Comparison of ENCODE assay signal across 9 mouse cellular contexts in genomic region chr6:83068221-83068620, GRCm38 (mm10). TPM values are rescaled to one million over a fixed set of nuclear protein-coding genes. Genes with fewer than 3 reads are reported as not detected.
DNase-seq lines count a peak whose midpoint lies in the region; ATAC-seq and TF ChIP-seq lines count a peak whose summit lies in the region.
"Had no signal": no experiment of that assay in that cellular context is flagged by ENCODE, and none has a peak within 500 bp of the region (broad histone marks: within the 10 kb centered on the region; RNA-seq: fewer than 3 reads in every experiment).

No protein-coding gene starts in this region.

- H3K9me3 ChIP-seq in liver, embryonic 11.5 days (ENCODE audit: control insufficient read depth, low read length) = no peaks in the 10 kb centered on the region
- H3K9me3 ChIP-seq in embryonic facial prominence, embryonic 13.5 days = no peaks in the 10 kb centered on the region
- no peaks in the 10 kb centered on the region for H3K9me3 ChIP-seq in liver, embryonic 16.5 days (replicated peaks; ENCODE audit: control insufficient read depth, low read length)

- peaks cover 19% of the 10 kb centered on the region for H3K4me1 ChIP-seq in liver, embryonic 11.5 days (replicated peaks; ENCODE audit: control insufficient read depth, insufficient read depth, low read length)
- H3K4me1 ChIP-seq in embryonic facial prominence, embryonic 13.5 days = peaks cover 35% of the 10 kb centered on the region
- peaks cover 19% of the 10 kb centered on the region for H3K4me1 ChIP-seq in liver, embryonic 16.5 days (ENCODE audit: control insufficient read depth, low read depth, low read length)

- H3K9ac ChIP-seq in liver, embryonic 11.5 days (ENCODE audit: low read depth, low read length) = no peak overlapping the region
- no peak overlapping the region for H3K9ac ChIP-seq in embryonic facial prominence, embryonic 13.5 days
- H3K9ac ChIP-seq in liver, embryonic 16.5 days (ENCODE audit: low read depth, low read length) = no peak overlapping the region

- H3K27me3 ChIP-seq in liver, embryonic 11.5 days (replicated peaks; ENCODE audit: control insufficient read depth, insufficient read depth, low read length) = peaks cover 100% of the 10 kb centered on the region
- peaks cover 100% of the 10 kb centered on the region for H3K27me3 ChIP-seq in embryonic facial prominence, embryonic 13.5 days
- peaks cover 100% of the 10 kb centered on the region for H3K27me3 ChIP-seq in liver, embryonic 16.5 days (ENCODE audit: control insufficient read depth, insufficient read depth, low read depth, low read length)

- H3K4me2 ChIP-seq in liver, embryonic 11.5 days = peak overlapping the region; percentile 53
- no peak overlapping the region for H3K4me2 ChIP-seq in embryonic facial prominence, embryonic 13.5 days
- peak overlapping the region; percentile 55; the same call in 1 of the 2 replicates for H3K4me2 ChIP-seq in liver, embryonic 16.5 days (ENCODE audit: low read depth, low read length)

- TF ChIP-seq CTCF in gastrocnemius, adult 2 months (IDR thresholded peaks at IDR 0.05) = no peak

- H3K36me3 ChIP-seq in liver, embryonic 11.5 days (ENCODE audit: control insufficient read depth, insufficient read depth, low read length) = no peaks in the 10 kb centered on the region
- no peaks in the 10 kb centered on the region for H3K36me3 ChIP-seq in embryonic facial prominence, embryonic 13.5 days
- H3K36me3 ChIP-seq in liver, embryonic 16.5 days (ENCODE audit: control insufficient read depth, insufficient read depth) = no peaks in the 10 kb centered on the region

- 8% methylated on average over 8 of the region's 8 CpGs for WGBS in liver, embryonic 11.5 days
- WGBS in embryonic facial prominence, embryonic 13.5 days = 4% methylated on average over 8 of the region's 8 CpGs
- WGBS in liver, embryonic 16.5 days (ENCODE audit: insufficient replicate concordance) = 9% methylated on average over 8 of the region's 8 CpGs

- peak overlapping the region; percentile 58; the same call in 1 of the 2 replicates for H3K4me3 ChIP-seq in gastrocnemius, adult 2 months
- H3K4me3 ChIP-seq in liver, embryonic 11.5 days (ENCODE audit: low read depth, low read length) = peak overlapping the region; percentile 36; the same call in 1 of the 2 replicates
- peak overlapping the region; percentile 33; the same call in 1 of the 2 replicates for H3K4me3 ChIP-seq in embryonic facial prominence, embryonic 13.5 days
- H3K4me3 ChIP-seq in liver, embryonic 16.5 days (ENCODE audit: low read depth, low read length) = no peak overlapping the region

- intact Hi-C loops in gastrocnemius, adult 2 months (cut with DNase I) = no loop called here
- intact Hi-C loops in left cerebral cortex, postnatal 10 days (cut with DNase I) = no loop called here

- no peak overlapping the region for H3K27ac ChIP-seq in gastrocnemius, adult 2 months
- H3K27ac ChIP-seq in liver, embryonic 11.5 days (ENCODE audit: low read depth, low read length) = no peak overlapping the region
- no peak overlapping the region for H3K27ac ChIP-seq in embryonic facial prominence, embryonic 13.5 days
- no peak overlapping the region for H3K27ac ChIP-seq in liver, embryonic 16.5 days (ENCODE audit: low read length)

- no peak for ATAC-seq in liver, embryonic 11.5 days (replicated peaks; ENCODE audit: low FRiP score)
- no peak for ATAC-seq in embryonic facial prominence, embryonic 13.5 days (ENCODE audit: insufficient number of reproducible peaks, insufficient read depth, low FRiP score, low TSS enrichment, low read depth)
- ATAC-seq in liver, embryonic 16.5 days (ENCODE audit: low read depth) = no peak

- no peak for DNase-seq in gastrocnemius, adult 2 months
- DNase-seq in gastrocnemius, postnatal 25 days = no peak
- no peak for DNase-seq in liver, embryonic 11.5 days (ENCODE audit: low spot score)
- DNase-seq in liver = no peak
- no peak for DNase-seq in left cerebral cortex, postnatal 10 days (ENCODE audit: extremely low spot score in 1 of 2, low spot score in 2 of 2)
- no peak for DNase-seq in ovary, postnatal 36 days (ENCODE audit: low spot score)
- DNase-seq: lung, postnatal 10 days had no signal

RNA-seq across cellular contexts. Expression of gene Tlx2, which starts 1.9 kb away (rescaled TPM):
- not detected for total RNA-seq in gastrocnemius, adult 2 months (2021)
- not detected for total RNA-seq in gastrocnemius, postnatal 25 days (2021)
- 0.30 and 0.95 TPM in 2 replicates for polyA plus RNA-seq in liver, embryonic 11.5 days (2014; fragmentation: Nextera tagmentation; extraction: Ambion mirVana)
- polyA plus RNA-seq in embryonic facial prominence, embryonic 13.5 days (2015; fragmentation: Nextera tagmentation; extraction: Ambion mirVana) = 0.31 and 0.67 TPM in 2 replicates
- not detected in 2 replicates for polyA plus RNA-seq in liver, embryonic 16.5 days (2015; fragmentation: Nextera tagmentation; extraction: Ambion mirVana)
- not detected for total RNA-seq in left cerebral cortex, postnatal 10 days (2021)

RNA-seq across cellular contexts. Expression of gene Pcgf1, which starts 9.4 kb away (rescaled TPM):
- 1 to 10 TPM; 8.2 to 8.7 TPM for total RNA-seq in gastrocnemius, adult 2 months (2021)
- 1 to 10 TPM; 6.7 to 7.1 TPM for total RNA-seq in gastrocnemius, postnatal 25 days (2021)
- polyA plus RNA-seq in liver, embryonic 11.5 days (2014; fragmentation: Nextera tagmentation; extraction: Ambion mirVana) = 25.0 and 27.8 TPM in 2 replicates
- polyA plus RNA-seq in embryonic facial prominence, embryonic 13.5 days (2015; fragmentation: Nextera tagmentation; extraction: Ambion mirVana) = 44.3 and 47.5 TPM in 2 replicates
- 15.6 and 17.1 TPM in 2 replicates for polyA plus RNA-seq in liver, embryonic 16.5 days (2015; fragmentation: Nextera tagmentation; extraction: Ambion mirVana)
- 10 to 100 TPM; 19.1 to 19.6 TPM for total RNA-seq in left cerebral cortex, postnatal 10 days (2021)

RNA-seq across cellular contexts. Expression of gene Dqx1, which starts 10.6 kb away (rescaled TPM):
- total RNA-seq in gastrocnemius, adult 2 months (2021) = 1 to 10 TPM in 1 of 2 experiments, under 1 TPM in 1; 0.20 to 1.1 TPM
- total RNA-seq in gastrocnemius, postnatal 25 days (2021) = under 1 TPM; 0.26 to 0.51 TPM
- 6.1 and 6.2 TPM in 2 replicates for polyA plus RNA-seq in liver, embryonic 11.5 days (2014; fragmentation: Nextera tagmentation; extraction: Ambion mirVana)
- 1.3 TPM in 2 replicates for polyA plus RNA-seq in embryonic facial prominence, embryonic 13.5 days (2015; fragmentation: Nextera tagmentation; extraction: Ambion mirVana)
- 9.0 and 9.3 TPM in 2 replicates for polyA plus RNA-seq in liver, embryonic 16.5 days (2015; fragmentation: Nextera tagmentation; extraction: Ambion mirVana)
- total RNA-seq in left cerebral cortex, postnatal 10 days (2021) = under 1 TPM; 0.19 to 0.41 TPM

RNA-seq across cellular contexts. Expression of gene Htra2, which starts 13.1 kb away (rescaled TPM):
- 10 to 100 TPM; 14.1 to 21.5 TPM for total RNA-seq in gastrocnemius, adult 2 months (2021)
- total RNA-seq in gastrocnemius, postnatal 25 days (2021) = 10 to 100 TPM; 16.5 to 18.4 TPM
- polyA plus RNA-seq in liver, embryonic 11.5 days (2014; fragmentation: Nextera tagmentation; extraction: Ambion mirVana) = 102 and 103 TPM in 2 replicates
- polyA plus RNA-seq in embryonic facial prominence, embryonic 13.5 days (2015; fragmentation: Nextera tagmentation; extraction: Ambion mirVana) = 72.6 and 75.4 TPM in 2 replicates
- 72.0 and 72.4 TPM in 2 replicates for polyA plus RNA-seq in liver, embryonic 16.5 days (2015; fragmentation: Nextera tagmentation; extraction: Ambion mirVana)
- total RNA-seq in left cerebral cortex, postnatal 10 days (2021) = 10 to 100 TPM; 66.5 to 68.0 TPM

RNA-seq across cellular contexts. Expression of gene Aup1, which starts 13.9 kb away (rescaled TPM):
- 100 to 1,000 TPM in 1 of 2 experiments, 10 to 100 TPM in 1; 94.5 to 101 TPM for total RNA-seq in gastrocnemius, adult 2 months (2021)
- total RNA-seq in gastrocnemius, postnatal 25 days (2021) = 10 to 100 TPM; 71.8 to 82.5 TPM
- polyA plus RNA-seq in liver, embryonic 11.5 days (2014; fragmentation: Nextera tagmentation; extraction: Ambion mirVana) = 220 and 230 TPM in 2 replicates
- 177 and 206 TPM in 2 replicates for polyA plus RNA-seq in embryonic facial prominence, embryonic 13.5 days (2015; fragmentation: Nextera tagmentation; extraction: Ambion mirVana)
- 180 and 190 TPM in 2 replicates for polyA plus RNA-seq in liver, embryonic 16.5 days (2015; fragmentation: Nextera tagmentation; extraction: Ambion mirVana)
- total RNA-seq in left cerebral cortex, postnatal 10 days (2021) = 10 to 100 TPM; 97.9 to 99.8 TPM
